Mouse (Mus musculus) stomach, postnatal 0 days (tissue): ENCODE data around the gene Ncl. TPM values are rescaled to one million over a fixed set of nuclear protein-coding genes. Genes with fewer than 3 reads are reported as not detected.
A peak's percentile ranks its signal among the peaks of the same experiment; 100 is the strongest.

Experiments
- ATAC-seq: fragments of 200-750 bp; cut with Nextera tagmentation; 2 replicates; pipeline ENCODE4 v1.8.0; 2017; ENCODE audit not compliant: low FRiP score, low TSS enrichment
- DNase-seq: peaks from one replicate; pipeline ENCODE4 v3.0.0-alpha.2; 2016; ENCODE audit warnings: low spot score
- H3K27ac ChIP-seq: fragments of 300-500 bp; sonication (generic); replicated peaks from 2 replicates; pipeline ENCODE4 v1.5.1; 2014; ENCODE audit warnings: mild to moderate bottlenecking, control low read depth
- H3K27me3 ChIP-seq: fragments of 300-500 bp; sonication (generic); 2 replicates; pipeline ENCODE4 v1.6.1; 2014; ENCODE audit warnings: low read length; ENCODE audit not compliant: control insufficient read depth, insufficient read depth
- H3K36me3 ChIP-seq: fragments of 300-500 bp; sonication (generic); 2 replicates; pipeline ENCODE4 v1.6.1; 2014; ENCODE audit warnings: low read length, mixed read lengths; ENCODE audit not compliant: control insufficient read depth, insufficient read depth
- H3K4me1 ChIP-seq: fragments of 300-500 bp; sonication (generic); replicated peaks from 2 replicates; pipeline ENCODE4 v1.6.1; 2014; ENCODE audit warnings: antibody characterized with exemption; ENCODE audit not compliant: control insufficient read depth, insufficient read depth
- H3K4me2 ChIP-seq: fragments of 300-500 bp; sonication (generic); replicated peaks from 2 replicates; pipeline ENCODE4 v1.6.1; 2014; ENCODE audit warnings: low read depth, mild to moderate bottlenecking, control low read depth, moderate library complexity
- H3K4me3 ChIP-seq: fragments of 300-500 bp; sonication (generic); 2 replicates; pipeline ENCODE4 v1.5.1; 2014; ENCODE audit warnings: low read depth, low read length, control low read depth
- H3K9ac ChIP-seq: fragments of 300-500 bp; sonication (generic); 2 replicates; pipeline ENCODE4 v1.6.1; 2014; ENCODE audit warnings: mild to moderate bottlenecking, low read length, control low read depth, mixed read lengths
- H3K9me3 ChIP-seq: fragments of 300-500 bp; sonication (generic); 2 replicates; pipeline ENCODE4 v1.6.1; 2016; ENCODE audit warnings: low read length; ENCODE audit not compliant: control insufficient read depth
- CTCF ChIP-seq: IDR thresholded peaks from 2 replicates; pipeline ENCODE4 v1.5.1; 2016; ENCODE audit warnings: antibody characterized with exemption, low read depth, mild to moderate bottlenecking, moderate library complexity
- EP300 ChIP-seq: optimal IDR thresholded peaks from 2 replicates; pipeline ENCODE3; 2016; ENCODE audit warnings: antibody characterized with exemption
- WGBS: fragments of 180-500 bp; shearing (Covaris S2); extraction: QIAGEN DNeasy Blood & Tissue Kit; methylation state at CpG from one replicate; pipeline ENCODE4 v1.1.7; 2014; 5-methylcytosine and 5-hydroxymethylcytosine counted together
- polyA plus RNA-seq: library from polyadenylated mRNA; unstranded; fragments of >200 nt; fragmentation: Nextera tagmentation; extraction: Ambion mirVana; gene quantifications from 2 replicates; pipeline ENCODE4 v1.2.1, GENCODE M21; 2015

The Ncl gene
- polyA plus RNA-seq, 1 experiment from 2014 or later, result 198 TPM

- no peaks in the 10 kb centered on the region for H3K27me3 ChIP-seq
- H3K4me1 ChIP-seq, result no peaks in the 10 kb centered on the region
- H3K4me3 ChIP-seq, result no peak overlapping the region
- no peak overlapping the region for H3K4me2 ChIP-seq
- 67% methylated on average over 1 of the region's 1 CpGs for WGBS
- no peak for TF ChIP-seq EP300
- no peak for TF ChIP-seq CTCF
- no peak overlapping the region for H3K27ac ChIP-seq
- peaks cover 27% of the 10 kb centered on the region; the same call in 1 of the 2 replicates for H3K36me3 ChIP-seq
- no peak for DNase-seq
- no peak for ATAC-seq
- no peak overlapping the region for H3K9ac ChIP-seq
- no peaks in the 10 kb centered on the region for H3K9me3 ChIP-seq
Observed at GRCm38 (mm10) chr1:86348083-86348482, 11.1 kb downstream of the Ncl start.

GRCm38 (mm10) chr1:86347716-86348045 lies 11.5 kb downstream of the Ncl start:
- no peak for ATAC-seq
- Histone ChIP-seq H3K27ac (no peak overlapping the region), H3K4me2 (no peak overlapping the region), H3K9ac (no peak overlapping the region), H3K36me3 (peaks cover 27% of the 10 kb centered on the region; the same call in 1 of the 2 replicates), H3K27me3 (no peaks in the 10 kb centered on the region), H3K9me3 (no peaks in the 10 kb centered on the region), H3K4me1 (no peaks in the 10 kb centered on the region), H3K4me3 (no peak overlapping the region)
- 58% methylated on average over 1 of the region's 1 CpGs for WGBS
- DNase-seq, result no peak
- TF ChIP-seq CTCF (no peak), EP300 (no peak)

- WGBS, result 95% methylated on average over 3 of the region's 3 CpGs
- DNase-seq (no peak), ATAC-seq (no peak)
- Histone ChIP-seq H3K36me3 (peaks cover 23% of the 10 kb centered on the region; the same call in 1 of the 2 replicates), H3K9ac (no peak overlapping the region), H3K9me3 (no peaks in the 10 kb centered on the region), H3K4me1 (no peaks in the 10 kb centered on the region), H3K4me2 (no peak overlapping the region), H3K27ac (no peak overlapping the region), H3K27me3 (no peaks in the 10 kb centered on the region), H3K4me3 (no peak overlapping the region)
- peak; percentile 41 for TF ChIP-seq CTCF
- no peak for TF ChIP-seq EP300
Observed at GRCm38 (mm10) chr1:86346851-86347715, 12.1 kb downstream of the Ncl start.

GRCm38 (mm10) chr1:86345956-86346355 lies 13.2 kb downstream of the Ncl start:
- TF ChIP-seq EP300, result no peak
- no peak for TF ChIP-seq CTCF
- no peak for DNase-seq
- Histone ChIP-seq H3K4me3 (no peak overlapping the region), H3K4me1 (no peaks in the 10 kb centered on the region), H3K9ac (no peak overlapping the region), H3K27ac (no peak overlapping the region), H3K27me3 (no peaks in the 10 kb centered on the region), H3K9me3 (no peaks in the 10 kb centered on the region), H3K4me2 (no peak overlapping the region), H3K36me3 (peaks cover 18% of the 10 kb centered on the region; the same call in 1 of the 2 replicates)
- 85% methylated on average over 4 of the region's 4 CpGs for WGBS
- no peak for ATAC-seq

DNA sequence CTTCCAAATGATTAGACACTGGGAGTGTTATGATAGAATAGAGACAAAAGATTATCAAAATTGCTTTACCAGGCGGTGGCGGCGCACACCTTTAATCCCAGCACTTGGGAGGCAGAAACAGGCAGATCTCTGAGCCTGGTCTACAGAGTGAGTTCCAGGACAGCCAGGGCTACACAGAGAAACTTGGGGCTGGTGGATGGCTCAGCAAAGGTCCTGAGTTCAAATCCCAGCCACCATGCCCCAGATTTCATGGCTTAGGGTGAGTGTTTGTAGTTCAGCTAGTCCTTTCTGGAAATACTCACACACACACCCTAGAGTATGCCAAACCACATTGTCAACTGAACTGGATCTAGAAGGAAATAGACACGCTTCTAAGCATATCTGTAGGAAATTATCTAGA lies 14.1 kb downstream of the Ncl start:
- ATAC-seq (no peak), DNase-seq (no peak)
- Histone ChIP-seq H3K9ac (no peak overlapping the region), H3K4me2 (no peak overlapping the region), H3K27me3 (no peaks in the 10 kb centered on the region), H3K4me3 (no peak overlapping the region), H3K36me3 (peaks cover 12% of the 10 kb centered on the region; the same call in 1 of the 2 replicates), H3K27ac (no peak overlapping the region), H3K4me1 (no peaks in the 10 kb centered on the region), H3K9me3 (no peaks in the 10 kb centered on the region)
- no peak for TF ChIP-seq CTCF
- 77% methylated on average over 4 of the region's 4 CpGs for WGBS

DNA sequence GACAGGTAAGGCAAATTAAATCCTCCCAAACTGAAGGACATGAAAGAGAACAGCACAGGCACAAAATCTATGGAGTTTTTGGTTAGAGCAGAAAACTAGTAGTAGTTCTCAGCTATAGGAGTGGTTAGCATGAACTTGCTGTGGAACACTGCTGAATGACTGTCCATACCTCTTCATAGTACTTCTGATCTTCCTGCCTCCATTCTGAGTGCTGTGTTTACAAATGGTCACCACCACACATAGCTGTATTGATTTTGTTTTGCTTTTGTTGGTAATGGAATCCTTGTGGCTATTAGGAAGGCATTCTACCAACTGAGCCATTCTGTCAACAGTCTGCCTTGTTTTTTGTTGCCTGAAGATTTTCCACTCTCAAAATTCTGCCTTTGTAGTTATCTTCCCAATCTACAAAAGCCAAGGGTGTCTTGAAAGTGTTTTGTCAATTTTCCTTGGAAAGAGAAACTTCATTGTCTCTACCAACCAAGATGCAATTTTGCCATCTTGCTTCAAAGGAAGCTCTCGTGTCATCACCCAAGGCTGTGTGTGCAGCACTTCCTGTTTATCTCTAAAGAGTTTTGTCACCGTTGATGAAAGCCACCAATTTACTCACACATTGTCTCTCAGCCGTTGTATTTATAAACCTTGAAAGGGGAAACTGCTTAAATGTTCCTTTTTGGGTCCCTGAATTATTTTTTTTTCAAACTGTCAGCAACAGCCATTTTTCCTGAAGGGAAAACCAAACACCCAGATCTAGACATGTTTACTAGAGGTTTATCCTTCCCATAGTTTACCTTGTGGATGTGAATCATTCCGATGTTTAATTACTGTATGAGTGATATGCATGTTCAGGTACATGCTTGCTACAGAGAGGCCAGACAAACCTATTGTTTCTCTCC lies 15.0 kb downstream of the Ncl start:
- Histone ChIP-seq H3K9ac (no peak overlapping the region), H3K4me2 (no peak overlapping the region), H3K4me1 (no peaks in the 10 kb centered on the region), H3K36me3 (peaks cover 5% of the 10 kb centered on the region; the same call in 1 of the 2 replicates), H3K9me3 (no peaks in the 10 kb centered on the region), H3K27me3 (no peaks in the 10 kb centered on the region), H3K27ac (no peak overlapping the region), H3K4me3 (no peak overlapping the region)
- ATAC-seq (no peak), DNase-seq (no peak)
- TF ChIP-seq CTCF, result no peak
- TF ChIP-seq EP300, result no peak
- 31% methylated on average over 4 of the region's 4 CpGs for WGBS
